Mouse (Mus musculus): Measurements from ENCODE around the gene Tsx. TPM values are rescaled to one million over a fixed set of nuclear protein-coding genes. Genes with fewer than 3 reads are reported as not detected.

Tsx gene
- polyA plus RNA-seq, 1 experiment from 2014 or later = 0.23 TPM

Other genes with a start within 250 kb of the Tsx start
- 0.07 and 0.08 TPM in 2 replicates for gene Nap1l2, start 227.8 kb upstream of the Tsx start, polyA plus RNA-seq (2015; fragmentation: Nextera tagmentation; extraction: Ambion mirVana)
- 0.14 TPM in 1 of 2 replicates, not detected in the other for gene Cdx4, start 93.1 kb upstream of the Tsx start, polyA plus RNA-seq (2015; fragmentation: Nextera tagmentation; extraction: Ambion mirVana)
- 0.28 and 0.48 TPM in 2 replicates for gene Chic1, start 58.0 kb upstream of the Tsx start, polyA plus RNA-seq (2015; fragmentation: Nextera tagmentation; extraction: Ambion mirVana)
- not detected in 2 replicates for gene Gm26992, start 7.5 kb downstream of the Tsx start, polyA plus RNA-seq (2015; fragmentation: Nextera tagmentation; extraction: Ambion mirVana)
- not detected in 2 replicates for gene Zcchc13, start 216.1 kb downstream of the Tsx start, polyA plus RNA-seq (2015; fragmentation: Nextera tagmentation; extraction: Ambion mirVana)

Data from thymus, postnatal 0 days (tissue).